Mouse (Mus musculus) kidney, adult 8-10 months (tissue): ENCODE measurements around the gene 4930558C23Rik.
A peak's percentile ranks its signal among the peaks of the same experiment; 100 is the strongest.
"Not testable (repeated sequence)": the region's sequence is repeated elsewhere in the genome, so short reads cannot be mapped to it uniquely, and the experiment has no call there.

ENCODE experiments used
- DNase-seq, 2 experiments: peaks; one replicate each; pipeline ENCODE4 v3.0.0; 2022

Gene 4930558C23Rik

GRCm38 (mm10) chr3:95402741-95403140 lies at the start of gene 4930558C23Rik:
TSS of gene 4930558C23Rik (minus strand) at chr3:95402841.
- no peak for DNase-seq

DNA sequence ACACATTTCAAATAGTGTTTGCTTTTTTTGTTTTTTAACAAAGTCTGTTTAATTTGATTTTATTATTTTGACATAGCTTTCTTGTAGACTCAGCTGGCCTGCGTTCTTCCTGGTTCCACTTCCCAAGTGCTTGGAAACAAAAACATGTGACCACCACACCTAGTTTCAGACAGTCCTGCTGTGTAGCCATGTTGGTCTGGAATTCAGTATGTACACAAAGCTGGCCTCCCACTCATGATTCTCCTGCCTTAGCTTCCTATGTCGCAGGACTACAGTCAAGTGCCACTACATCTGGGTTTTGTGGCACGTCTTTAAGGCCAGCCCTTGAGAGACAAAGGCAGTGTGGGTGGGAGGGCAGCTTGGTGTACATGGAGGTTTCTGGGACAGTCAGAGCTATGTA lies 48.3 kb upstream of the 4930558C23Rik start:
- DNase-seq: no peak

- DNase-seq: no peak
Observed at GRCm38 (mm10) chr3:95450408-95450807, 47.8 kb upstream of the 4930558C23Rik start.

DNA sequence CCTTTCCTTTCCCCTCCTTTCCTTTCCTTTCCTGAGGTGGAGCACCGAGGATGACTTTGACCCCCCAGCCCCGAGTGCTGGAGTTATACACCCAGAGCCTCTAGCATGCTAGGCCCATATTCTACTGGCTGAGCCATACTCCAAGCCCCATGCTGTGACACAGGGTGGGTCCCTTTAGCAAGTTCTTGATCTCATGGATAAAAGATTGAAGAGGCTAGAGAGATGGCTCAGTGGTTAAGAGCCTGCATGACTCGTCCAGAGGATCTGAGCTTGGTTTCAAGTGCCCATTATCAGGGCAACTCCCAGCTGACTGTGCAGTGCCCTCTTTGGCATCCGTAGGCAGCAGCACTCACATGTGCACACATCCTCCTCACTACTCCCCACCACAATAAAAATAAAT lies 42.7 kb upstream of the 4930558C23Rik start:
- DNase-seq: no peak

DNA sequence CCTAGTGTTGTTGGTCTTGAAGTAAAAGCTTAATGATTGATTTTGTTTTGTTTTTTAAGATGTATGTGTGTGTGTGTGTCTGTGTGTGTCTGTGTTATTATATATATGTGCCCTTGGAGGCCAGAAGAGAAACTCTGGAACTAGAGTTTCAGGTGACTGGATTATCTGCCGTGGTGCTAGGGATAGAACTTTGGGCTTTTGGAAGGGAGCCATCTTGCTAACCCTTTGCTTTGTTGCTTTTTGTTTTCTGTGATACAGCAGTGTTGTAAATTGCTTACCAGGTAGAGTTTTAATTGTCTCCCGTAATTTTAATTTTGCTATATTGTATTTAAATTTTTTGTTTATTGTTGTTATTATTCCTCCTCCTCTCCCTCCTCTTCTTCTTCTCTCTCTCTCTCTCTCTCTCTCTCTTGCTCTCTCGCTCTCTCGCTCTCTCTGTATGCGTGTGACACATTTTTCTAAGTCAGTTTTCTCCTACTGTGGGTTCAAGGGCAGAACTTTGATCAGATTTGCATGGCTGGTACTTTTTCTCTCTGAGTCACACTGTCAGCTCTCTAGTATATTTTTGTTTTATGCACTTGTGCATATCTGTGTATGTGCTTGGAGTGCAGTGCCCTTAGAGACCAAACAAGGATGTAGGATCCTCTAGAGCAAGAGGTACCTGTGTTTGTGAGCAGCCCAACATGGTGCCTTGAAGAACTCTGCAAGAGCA lies 39.9 kb upstream of the 4930558C23Rik start:
- DNase-seq: peak in 1 of 2 experiments; percentile 13

GRCm38 (mm10) chr3:95439670-95440069 lies 37.0 kb upstream of the 4930558C23Rik start:
- DNase-seq: no peak

DNA sequence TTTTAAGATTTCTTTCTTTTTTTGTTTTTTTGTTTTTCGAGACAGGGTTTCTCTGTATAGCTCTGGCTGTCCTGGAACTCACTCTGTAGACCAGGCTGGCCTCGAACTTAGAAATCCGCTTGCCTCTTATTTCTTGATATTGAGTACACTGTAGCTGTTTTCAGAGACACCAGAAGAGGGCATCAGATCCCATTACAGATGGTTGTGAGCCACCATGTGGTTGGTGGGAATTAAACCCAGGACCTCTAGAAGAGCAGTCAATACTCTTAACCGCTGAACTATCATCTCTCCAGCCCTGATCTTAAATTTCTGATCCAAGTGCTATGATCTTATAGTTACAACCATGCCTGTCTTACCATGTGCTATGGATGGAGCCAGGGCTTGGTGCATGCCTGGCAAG lies 36.0 kb upstream of the 4930558C23Rik start:
- not testable (repeated sequence) for DNase-seq

DNA sequence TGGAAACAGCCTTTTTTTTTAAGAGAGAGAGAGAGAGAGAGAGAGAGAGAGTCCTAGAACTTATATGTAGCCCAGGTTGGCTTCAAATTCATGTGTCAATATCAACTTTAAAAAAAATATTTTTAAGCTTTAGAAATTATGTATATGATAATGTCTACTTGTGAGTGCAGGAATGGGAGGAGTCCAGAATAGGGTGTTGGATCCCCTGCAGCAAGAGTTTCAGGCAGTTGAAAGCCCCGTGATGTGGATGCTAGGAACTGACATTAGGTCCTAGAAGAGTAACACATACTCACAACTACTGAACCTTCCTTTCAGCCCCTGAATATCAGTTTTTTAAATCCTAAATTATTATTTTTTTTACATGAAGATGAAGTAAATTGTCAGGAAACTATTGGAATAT lies 32.9 kb upstream of the 4930558C23Rik start:
- DNase-seq: no peak

DNA sequence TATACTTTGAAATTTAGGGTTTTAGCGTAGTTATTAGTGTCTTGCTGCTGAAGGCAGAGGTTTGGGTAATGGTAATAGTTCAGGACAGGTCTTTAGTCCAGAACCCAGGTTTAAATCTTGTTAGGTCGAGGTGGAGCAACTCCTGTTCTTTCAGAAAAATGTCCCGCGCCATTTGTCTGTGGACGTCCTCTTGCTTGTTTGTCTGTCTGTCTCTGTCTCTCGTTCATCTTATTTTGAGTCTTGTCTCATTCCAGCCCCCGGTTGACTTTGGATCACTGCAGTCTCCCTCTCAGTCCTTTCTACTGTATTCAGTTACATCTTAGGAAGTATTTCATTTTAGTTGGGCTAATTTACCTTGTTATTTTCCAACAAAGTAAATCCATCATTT lies 32.3 kb upstream of the 4930558C23Rik start:
- no peak for DNase-seq

DNA sequence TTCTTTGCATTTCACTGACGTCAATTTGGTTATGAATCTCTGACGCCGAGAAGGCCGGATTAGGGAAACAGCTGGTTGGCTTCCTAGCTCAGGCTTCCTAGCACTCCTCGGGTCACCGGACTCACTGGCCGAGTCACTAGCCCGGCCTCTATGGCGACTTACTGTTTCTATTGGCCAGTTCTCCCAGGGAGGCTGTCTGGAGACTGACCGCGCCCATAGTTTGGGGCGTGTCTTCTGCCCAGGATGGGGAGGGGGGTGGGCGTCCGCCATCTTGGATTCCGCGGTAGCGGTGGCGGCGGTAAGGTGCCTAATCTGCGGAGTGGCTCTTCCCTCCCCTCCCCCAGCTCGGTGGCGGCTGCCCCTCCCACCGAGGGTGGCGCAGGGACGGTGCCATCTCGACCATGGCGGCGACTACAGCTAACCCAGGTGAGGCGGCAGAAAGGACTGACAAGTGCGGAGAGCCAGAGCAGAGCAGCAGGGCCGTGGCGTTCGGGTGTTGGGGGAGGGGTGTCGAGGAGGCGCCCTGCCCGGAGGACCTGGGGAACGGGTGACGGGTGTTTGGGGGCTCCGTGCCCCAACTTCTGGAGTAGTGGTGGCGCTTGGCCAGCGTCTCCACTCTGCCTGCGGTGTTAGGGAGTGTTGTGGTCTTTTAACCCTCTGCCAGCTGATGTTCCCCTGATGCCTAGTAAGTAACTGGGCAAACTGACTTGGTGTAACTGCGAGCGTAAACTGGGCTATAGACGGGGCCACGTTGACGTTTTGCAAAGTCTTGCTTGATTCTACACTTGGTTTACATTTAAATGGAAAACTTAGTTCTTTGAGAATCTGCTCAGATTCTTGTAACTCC lies 31.7 kb upstream of the 4930558C23Rik start, which contains the start of gene Arnt:
TSS of gene Arnt (plus strand) at position 253 of the 847 bp plus-strand sequence.
- DNase-seq: peak; percentile 94 to 96

GRCm38 (mm10) chr3:95433301-95433915 lies 30.8 kb upstream of the 4930558C23Rik start:
- no peak for DNase-seq

- DNase-seq: not testable (repeated sequence)
Observed at GRCm38 (mm10) chr3:95428423-95428822, 25.8 kb upstream of the 4930558C23Rik start.

- not testable (repeated sequence) for DNase-seq
Observed at GRCm38 (mm10) chr3:95427891-95428238, 25.2 kb upstream of the 4930558C23Rik start.

- DNase-seq: not testable (repeated sequence)
Observed at GRCm38 (mm10) chr3:95427117-95427890, 24.7 kb upstream of the 4930558C23Rik start.

DNA sequence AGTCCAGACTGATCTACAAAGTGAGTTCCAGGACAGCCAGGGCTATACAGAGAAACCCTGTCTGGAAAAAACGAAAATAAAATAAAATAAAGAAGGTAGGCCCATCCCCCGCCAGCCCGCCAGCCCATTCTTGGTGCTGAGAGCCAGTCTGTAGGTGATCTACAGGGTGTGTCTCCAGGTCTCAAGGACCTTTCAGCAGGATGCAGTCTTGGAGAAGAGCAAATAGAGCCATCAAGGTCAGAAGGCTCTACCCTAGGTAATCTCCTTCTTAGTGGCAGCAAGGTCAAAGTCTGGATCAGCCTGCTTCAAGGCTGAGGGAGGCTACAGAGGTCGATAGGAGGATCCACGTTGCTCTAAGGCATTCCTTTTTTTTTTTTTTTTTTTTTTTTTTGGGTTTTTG lies 23.8 kb upstream of the 4930558C23Rik start:
- DNase-seq: not testable (repeated sequence)

- no peak for DNase-seq
Observed at GRCm38 (mm10) chr3:95417866-95418265, 15.2 kb upstream of the 4930558C23Rik start.

DNA sequence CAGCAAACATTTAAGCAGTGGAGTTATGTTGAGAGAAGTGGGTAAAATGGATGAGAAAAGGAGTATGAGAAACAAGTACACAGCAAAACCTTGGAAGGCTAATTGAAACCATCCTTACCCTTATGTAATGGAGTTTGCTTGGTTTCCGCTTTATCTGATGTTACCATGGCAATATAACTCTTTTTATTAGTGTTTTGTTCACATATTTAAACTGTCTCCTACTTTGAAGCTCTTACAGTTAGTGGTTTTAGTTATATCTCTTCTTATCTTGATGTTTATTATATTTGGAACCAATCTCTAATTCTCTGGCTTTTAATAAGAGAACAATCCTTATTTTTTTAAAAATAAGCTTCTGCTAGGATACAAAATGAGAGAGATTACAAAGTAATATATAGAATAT lies 9.6 kb upstream of the 4930558C23Rik start:
- DNase-seq: no peak

GRCm38 (mm10) chr3:95408852-95409251 lies 6.2 kb upstream of the 4930558C23Rik start:
- DNase-seq: no peak

- no peak for DNase-seq
Observed at GRCm38 (mm10) chr3:95407728-95408127, 5.1 kb upstream of the 4930558C23Rik start.

DNA sequence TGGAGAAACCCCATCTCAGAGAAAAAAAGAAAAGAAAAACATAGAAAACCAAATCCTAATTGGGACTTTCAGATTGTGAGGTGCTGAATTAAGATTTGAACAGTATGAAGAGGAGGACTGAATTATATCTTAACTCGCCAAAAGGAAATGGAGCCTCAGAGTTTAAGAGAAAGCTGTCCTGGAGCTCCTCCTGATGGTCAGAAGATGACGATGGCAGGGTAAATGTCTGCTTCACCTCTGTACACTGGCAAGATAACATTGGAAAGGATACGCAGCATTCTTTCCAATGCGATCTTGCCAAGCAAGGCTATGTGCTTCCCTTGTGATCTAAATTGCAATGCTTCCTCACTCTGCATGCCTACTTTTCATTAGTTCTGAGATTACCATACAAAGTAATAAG lies 8.3 kb downstream of the 4930558C23Rik start:
- DNase-seq: peak; percentile 16 to 23

DNA sequence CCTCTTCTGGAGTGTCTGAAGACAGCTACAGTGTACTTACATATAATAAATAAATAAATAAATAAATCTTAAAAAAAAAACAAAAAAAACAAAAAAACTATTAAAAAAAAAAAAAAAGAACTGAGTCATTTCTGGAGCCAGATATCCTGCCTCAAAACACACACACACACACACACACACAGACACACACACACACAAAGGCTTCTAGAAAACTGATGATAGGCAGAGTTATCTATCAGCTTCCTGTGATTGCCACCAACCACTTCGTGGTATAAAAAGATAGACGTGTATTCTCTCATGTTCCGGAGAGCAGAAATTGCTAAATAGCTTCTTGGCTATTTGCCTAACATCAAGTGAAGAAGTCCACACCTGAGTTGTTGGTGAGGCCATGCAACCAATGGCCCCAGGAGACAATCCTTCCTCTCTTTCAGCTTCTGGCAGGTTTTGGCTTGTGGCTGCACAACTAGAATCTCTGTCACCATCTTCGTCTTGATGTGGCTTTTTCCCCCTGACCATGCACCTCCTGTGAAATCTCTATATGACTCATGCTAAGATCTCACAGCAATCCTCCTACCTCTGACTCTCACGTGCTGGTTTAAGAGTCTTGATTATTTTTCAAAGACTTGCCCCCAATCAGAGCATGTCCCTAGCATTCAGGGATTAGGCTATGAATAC lies 17.1 kb downstream of the 4930558C23Rik start:
- no peak for DNase-seq

- DNase-seq: no peak
Observed at GRCm38 (mm10) chr3:95373208-95373607, 29.4 kb downstream of the 4930558C23Rik start.
